Mouse (Mus musculus): ENCODE measurements at regions not wholly inside any gene's neighbourhood (a gene's known extent, or its start where the extent isn't known, plus 50 kb on each side); places are given as distances from the start of the nearest gene placed in this dataset.

DNA sequence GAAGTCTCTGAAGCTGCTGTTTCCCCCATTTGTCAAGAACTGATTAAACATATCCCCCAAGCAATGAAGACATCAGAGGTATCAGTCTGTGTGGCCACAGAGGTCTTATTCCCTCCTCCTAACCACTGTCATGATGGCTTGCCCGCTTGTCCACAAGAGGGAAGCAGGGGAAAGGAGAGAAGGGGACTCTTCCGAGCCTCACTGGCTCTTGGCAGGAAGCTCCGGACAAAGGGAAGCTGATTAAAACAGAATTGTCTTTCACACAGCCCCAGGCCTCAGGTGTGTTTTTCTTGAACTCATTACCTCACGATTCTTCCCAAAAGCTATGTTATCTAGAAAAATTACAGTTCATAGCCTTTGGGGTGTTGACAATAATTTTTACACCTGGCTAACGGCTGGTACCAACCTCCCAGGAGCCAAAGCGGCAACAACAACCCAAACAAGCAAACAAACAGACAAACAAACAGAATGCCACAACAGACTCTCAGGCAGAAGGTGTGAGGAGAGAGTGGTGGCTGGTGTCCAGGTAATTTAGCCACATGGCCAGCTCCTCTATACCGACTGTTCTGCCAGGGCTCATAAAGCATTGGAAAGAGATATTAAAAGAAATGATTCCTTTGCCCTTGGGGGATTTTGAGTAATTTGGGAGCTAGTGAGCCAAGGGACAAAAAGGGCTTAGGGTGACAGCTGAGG lies 68.9 kb upstream of the Tmem178 start:
- Histone ChIP-seq H3K36me3 (ENCODE audit: control insufficient read depth, insufficient read depth, low read length) (no peaks in the 10 kb centered on the region), H3K27ac (ENCODE audit: low read length) (no peak overlapping the region), H3K9me3 (replicated peaks; ENCODE audit: control insufficient read depth, low read length, poor library complexity, severe bottlenecking) (no peaks in the 10 kb centered on the region), H3K4me2 (ENCODE audit: low read length) (no peak overlapping the region), H3K4me3 (ENCODE audit: low read depth, low read length) (no peak overlapping the region), H3K4me1 (ENCODE audit: control insufficient read depth, insufficient read depth, low read length) (peaks cover 3% of the 10 kb centered on the region; the same call in 1 of the 2 replicates), H3K9ac (ENCODE audit: low read depth, low read length) (no peak overlapping the region), H3K27me3 (ENCODE audit: control insufficient read depth, insufficient read depth, low read depth, low read length) (no peaks in the 10 kb centered on the region)
- no peak for ATAC-seq
- 39% methylated on average over 7 of the region's 7 CpGs for WGBS

GRCm38 (mm10) chr17:80870965-80871364 lies 73.5 kb upstream of the Tmem178 start:
- Histone ChIP-seq H3K36me3 (ENCODE audit: control insufficient read depth, insufficient read depth, low read length) (no peaks in the 10 kb centered on the region), H3K27ac (ENCODE audit: low read length) (no peak overlapping the region), H3K4me2 (ENCODE audit: low read length) (no peak overlapping the region), H3K4me3 (ENCODE audit: low read depth, low read length) (no peak overlapping the region), H3K4me1 (ENCODE audit: control insufficient read depth, insufficient read depth, low read length) (peaks cover 3% of the 10 kb centered on the region; the same call in 1 of the 2 replicates), H3K27me3 (ENCODE audit: control insufficient read depth, insufficient read depth, low read depth, low read length) (no peaks in the 10 kb centered on the region), H3K9ac (ENCODE audit: low read depth, low read length) (no peak overlapping the region), H3K9me3 (replicated peaks; ENCODE audit: control insufficient read depth, low read length, poor library complexity, severe bottlenecking) (no peaks in the 10 kb centered on the region)
- 75% methylated on average over 4 of the region's 4 CpGs for WGBS
- no peak for ATAC-seq

DNA sequence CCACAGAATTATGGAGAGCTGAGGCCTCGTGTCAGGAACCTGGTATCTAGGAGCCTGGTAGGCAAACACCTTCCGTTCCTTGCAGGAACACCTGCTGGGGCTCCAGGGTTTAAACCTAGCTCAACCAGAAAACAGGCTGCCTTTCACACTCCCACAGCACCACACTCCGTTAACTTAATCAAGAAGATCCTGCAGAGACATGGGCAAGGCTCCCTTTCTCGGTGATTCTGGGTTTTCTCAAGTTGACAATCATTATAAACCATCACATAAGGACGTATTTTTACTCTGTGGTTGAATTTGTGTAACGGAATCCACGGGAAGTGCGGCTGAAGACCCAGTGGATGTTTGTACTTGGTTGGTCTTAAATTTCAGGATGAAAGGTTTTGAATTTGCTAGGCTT lies 82.1 kb upstream of the Tmem178 start:
- Histone ChIP-seq H3K36me3 (ENCODE audit: control insufficient read depth, insufficient read depth, low read length) (no peaks in the 10 kb centered on the region), H3K9me3 (replicated peaks; ENCODE audit: control insufficient read depth, low read length, poor library complexity, severe bottlenecking) (no peaks in the 10 kb centered on the region), H3K9ac (ENCODE audit: low read depth, low read length) (no peak overlapping the region), H3K4me3 (ENCODE audit: low read depth, low read length) (no peak overlapping the region), H3K4me2 (ENCODE audit: low read length) (no peak overlapping the region), H3K27ac (ENCODE audit: low read length) (no peak overlapping the region), H3K27me3 (ENCODE audit: control insufficient read depth, insufficient read depth, low read depth, low read length) (no peaks in the 10 kb centered on the region), H3K4me1 (ENCODE audit: control insufficient read depth, insufficient read depth, low read length) (no peaks in the 10 kb centered on the region)
- no peak for ATAC-seq
- WGBS = 87% methylated on average over 8 of the region's 8 CpGs

DNA sequence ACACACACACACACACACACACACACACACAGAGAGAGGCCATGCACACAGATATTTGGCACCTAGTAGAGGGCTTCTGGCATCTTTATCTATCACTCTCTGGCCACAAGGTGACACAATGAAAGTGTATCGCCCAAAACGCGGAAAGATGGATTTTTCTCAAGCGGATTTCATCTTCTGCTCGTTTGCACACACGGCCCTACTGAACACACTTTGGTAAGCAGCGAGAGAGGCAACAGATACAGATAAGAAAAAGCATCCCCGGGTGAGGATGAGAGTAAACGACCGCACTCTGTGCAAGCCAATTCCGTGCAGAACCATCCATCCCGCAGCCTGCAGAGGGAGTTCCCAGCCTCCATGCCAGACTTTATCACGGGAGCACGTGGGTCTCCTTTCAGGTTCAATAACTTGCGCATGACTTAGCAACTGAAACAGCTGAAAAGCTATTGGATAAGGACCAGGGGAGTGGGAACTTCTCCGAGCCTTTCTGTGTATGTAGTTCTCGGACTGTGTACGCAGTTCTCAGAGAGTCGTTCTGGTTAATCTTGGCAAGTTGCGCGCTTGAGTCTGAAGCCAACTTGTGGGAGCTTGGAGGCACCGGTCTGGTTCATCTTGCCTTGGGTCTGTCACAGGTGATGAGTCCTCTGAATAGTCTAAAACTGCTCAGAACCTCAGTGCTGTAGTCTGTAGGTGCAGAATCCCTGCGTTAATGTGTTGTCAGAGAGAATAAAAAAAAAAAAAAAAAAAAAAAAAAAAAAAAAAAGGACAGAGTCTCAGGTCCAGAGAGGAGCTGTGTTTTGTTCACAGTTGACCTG lies 97.2 kb upstream of the Tmem178 start:
- WGBS = 62% methylated on average over 23 of the region's 23 CpGs
- peak; percentile 48; the same call in 1 of the 2 replicates for ATAC-seq
- Histone ChIP-seq H3K27ac (ENCODE audit: low read length) (no peak overlapping the region), H3K36me3 (ENCODE audit: control insufficient read depth, insufficient read depth, low read length) (no peaks in the 10 kb centered on the region), H3K27me3 (ENCODE audit: control insufficient read depth, insufficient read depth, low read depth, low read length) (no peaks in the 10 kb centered on the region), H3K4me1 (ENCODE audit: control insufficient read depth, insufficient read depth, low read length) (peaks cover 3% of the 10 kb centered on the region), H3K9me3 (replicated peaks; ENCODE audit: control insufficient read depth, low read length, poor library complexity, severe bottlenecking) (no peaks in the 10 kb centered on the region), H3K9ac (ENCODE audit: low read depth, low read length) (no peak overlapping the region), H3K4me2 (ENCODE audit: low read length) (peak overlapping the region; percentile 31), H3K4me3 (ENCODE audit: low read depth, low read length) (peak overlapping the region; percentile 6; the same call in 1 of the 2 replicates)

GRCm38 (mm10) chr17:80845349-80845748 lies 99.1 kb upstream of the Tmem178 start:
- Histone ChIP-seq H3K9ac (ENCODE audit: low read depth, low read length) (no peak overlapping the region), H3K9me3 (replicated peaks; ENCODE audit: control insufficient read depth, low read length, poor library complexity, severe bottlenecking) (no peaks in the 10 kb centered on the region), H3K4me2 (ENCODE audit: low read length) (no peak overlapping the region), H3K27me3 (ENCODE audit: control insufficient read depth, insufficient read depth, low read depth, low read length) (no peaks in the 10 kb centered on the region), H3K36me3 (ENCODE audit: control insufficient read depth, insufficient read depth, low read length) (no peaks in the 10 kb centered on the region), H3K4me3 (ENCODE audit: low read depth, low read length) (no peak overlapping the region), H3K4me1 (ENCODE audit: control insufficient read depth, insufficient read depth, low read length) (peaks cover 3% of the 10 kb centered on the region), H3K27ac (ENCODE audit: low read length) (no peak overlapping the region)
- 52% methylated on average over 7 of the region's 7 CpGs for WGBS
- ATAC-seq = no peak

GRCm38 (mm10) chr17:80841903-80842302 lies 102.5 kb upstream of the Tmem178 start:
- Histone ChIP-seq H3K9ac (ENCODE audit: low read depth, low read length) (no peak overlapping the region), H3K4me2 (ENCODE audit: low read length) (no peak overlapping the region), H3K36me3 (ENCODE audit: control insufficient read depth, insufficient read depth, low read length) (no peaks in the 10 kb centered on the region), H3K27me3 (ENCODE audit: control insufficient read depth, insufficient read depth, low read depth, low read length) (no peaks in the 10 kb centered on the region), H3K4me1 (ENCODE audit: control insufficient read depth, insufficient read depth, low read length) (peaks cover 3% of the 10 kb centered on the region), H3K9me3 (replicated peaks; ENCODE audit: control insufficient read depth, low read length, poor library complexity, severe bottlenecking) (no peaks in the 10 kb centered on the region), H3K27ac (ENCODE audit: low read length) (no peak overlapping the region), H3K4me3 (ENCODE audit: low read depth, low read length) (no peak overlapping the region)
- ATAC-seq = no peak
- WGBS = 89% methylated on average over 4 of the region's 4 CpGs

DNA sequence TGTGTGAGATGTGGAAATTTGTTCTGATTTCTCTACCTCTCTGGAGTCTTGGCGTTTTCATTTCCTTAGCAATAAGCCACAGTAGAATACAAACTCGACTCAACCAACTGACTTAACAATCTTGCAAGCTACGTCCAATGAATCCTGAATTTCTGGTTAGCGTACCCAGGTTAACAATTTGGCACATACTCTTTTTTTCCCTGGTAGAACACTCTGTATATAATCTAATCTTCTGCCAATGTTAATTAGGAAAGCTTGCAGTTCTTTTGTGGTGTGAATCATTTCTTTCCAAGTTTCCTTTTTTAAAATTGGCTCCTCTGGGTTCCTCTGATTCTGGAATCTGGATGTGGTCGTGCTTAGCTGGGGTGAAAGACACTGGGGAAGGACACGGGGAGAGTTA lies 103.5 kb upstream of the Tmem178 start:
- no peak overlapping the region for H3K4me2 ChIP-seq (ENCODE audit: low read length)
- no peak overlapping the region for H3K27ac ChIP-seq (ENCODE audit: low read length)
- H3K36me3 ChIP-seq (ENCODE audit: control insufficient read depth, insufficient read depth, low read length) = no peaks in the 10 kb centered on the region
- no peak for ATAC-seq
- H3K9me3 ChIP-seq (replicated peaks; ENCODE audit: control insufficient read depth, low read length, poor library complexity, severe bottlenecking) = no peaks in the 10 kb centered on the region
- H3K9ac ChIP-seq (ENCODE audit: low read depth, low read length) = no peak overlapping the region
- H3K4me3 ChIP-seq (ENCODE audit: low read depth, low read length) = no peak overlapping the region
- peaks cover 3% of the 10 kb centered on the region for H3K4me1 ChIP-seq (ENCODE audit: control insufficient read depth, insufficient read depth, low read length)
- H3K27me3 ChIP-seq (ENCODE audit: control insufficient read depth, insufficient read depth, low read depth, low read length) = no peaks in the 10 kb centered on the region
- 91% methylated on average over 6 of the region's 6 CpGs for WGBS

DNA sequence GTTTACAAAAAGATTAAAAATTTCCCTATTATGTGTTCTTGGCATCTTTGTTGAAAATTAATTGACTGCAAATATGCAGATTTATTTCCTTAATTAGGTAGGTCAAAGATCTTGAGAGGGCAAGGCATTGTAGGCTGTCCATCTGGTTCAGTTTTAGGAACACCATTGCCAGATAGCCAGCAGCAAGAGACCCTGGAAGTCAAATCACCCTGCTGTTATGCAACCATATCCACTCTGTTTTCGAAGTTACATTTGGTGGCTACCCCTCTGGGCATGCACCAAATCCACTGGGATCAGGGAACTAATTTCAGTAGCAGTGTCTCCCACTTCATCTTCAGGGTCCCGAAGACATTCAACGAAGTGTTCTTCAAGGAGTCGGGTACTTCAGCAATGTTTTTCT lies 104.0 kb upstream of the Tmem178 start:
- no peak for ATAC-seq
- Histone ChIP-seq H3K27ac (ENCODE audit: low read length) (no peak overlapping the region), H3K9ac (ENCODE audit: low read depth, low read length) (no peak overlapping the region), H3K4me1 (ENCODE audit: control insufficient read depth, insufficient read depth, low read length) (peaks cover 3% of the 10 kb centered on the region), H3K9me3 (replicated peaks; ENCODE audit: control insufficient read depth, low read length, poor library complexity, severe bottlenecking) (no peaks in the 10 kb centered on the region), H3K4me3 (ENCODE audit: low read depth, low read length) (no peak overlapping the region), H3K4me2 (ENCODE audit: low read length) (no peak overlapping the region), H3K36me3 (ENCODE audit: control insufficient read depth, insufficient read depth, low read length) (no peaks in the 10 kb centered on the region), H3K27me3 (ENCODE audit: control insufficient read depth, insufficient read depth, low read depth, low read length) (no peaks in the 10 kb centered on the region)
- WGBS = 84% methylated on average over 4 of the region's 4 CpGs

GRCm38 (mm10) chr17:80834701-80835100 lies 106.4 kb upstream of the Map4k3 start:
- Histone ChIP-seq H3K27me3 (ENCODE audit: control insufficient read depth, insufficient read depth, low read depth, low read length) (no peaks in the 10 kb centered on the region), H3K4me2 (ENCODE audit: low read length) (no peak overlapping the region), H3K27ac (ENCODE audit: low read length) (no peak overlapping the region), H3K36me3 (ENCODE audit: control insufficient read depth, insufficient read depth, low read length) (no peaks in the 10 kb centered on the region), H3K9ac (ENCODE audit: low read depth, low read length) (no peak overlapping the region), H3K9me3 (replicated peaks; ENCODE audit: control insufficient read depth, low read length, poor library complexity, severe bottlenecking) (no peaks in the 10 kb centered on the region), H3K4me3 (ENCODE audit: low read depth, low read length) (no peak overlapping the region), H3K4me1 (ENCODE audit: control insufficient read depth, insufficient read depth, low read length) (peaks cover 6% of the 10 kb centered on the region)
- ATAC-seq = no peak
